In genomic region chr12:29280081-29280788, GRCm38 (mm10) we compare ENCODE assay signal across 8 mouse cellular contexts.
DNase-seq lines count a peak whose midpoint lies in the region; ATAC-seq and TF ChIP-seq lines count a peak whose summit lies in the region.

No protein-coding gene starts in this region.

- peaks cover 15% of the 10 kb centered on the region for H3K4me1 ChIP-seq in forebrain, embryonic 11.5 days (replicated peaks; ENCODE audit: control insufficient read depth, insufficient read depth, low read length)
- peaks cover 20% of the 10 kb centered on the region for H3K4me1 ChIP-seq in midbrain, embryonic 11.5 days (ENCODE audit: control insufficient read depth, insufficient read depth, low read length)
- H3K4me1 ChIP-seq in stomach, postnatal 0 days (replicated peaks; ENCODE audit: control insufficient read depth, insufficient read depth) = no peaks in the 10 kb centered on the region

- H3K9ac ChIP-seq in forebrain, embryonic 11.5 days (ENCODE audit: low read length) = peak overlapping the region; percentile 43; the same call in 1 of the 2 replicates
- H3K9ac ChIP-seq in midbrain, embryonic 11.5 days (ENCODE audit: low read length) = peak overlapping the region; percentile 50
- H3K9ac ChIP-seq in stomach, postnatal 0 days (ENCODE audit: low read length) = peak overlapping the region; percentile 35; the same call in 1 of the 2 replicates

- peak overlapping the region; percentile 61 for H3K27ac ChIP-seq in forebrain, embryonic 11.5 days (ENCODE audit: low read depth, low read length)
- peak overlapping the region; percentile 65 for H3K27ac ChIP-seq in midbrain, embryonic 11.5 days (ENCODE audit: low read depth, low read length)
- H3K27ac ChIP-seq in stomach, postnatal 0 days (replicated peaks) = no peak overlapping the region

- no peaks in the 10 kb centered on the region for H3K27me3 ChIP-seq in forebrain, embryonic 11.5 days (ENCODE audit: control insufficient read depth, insufficient read depth, low read length)
- H3K27me3 ChIP-seq in midbrain, embryonic 11.5 days (ENCODE audit: control insufficient read depth, insufficient read depth, low read length) = no peaks in the 10 kb centered on the region
- no peaks in the 10 kb centered on the region for H3K27me3 ChIP-seq in stomach, postnatal 0 days (ENCODE audit: control insufficient read depth, insufficient read depth, low read length)

- 3% methylated on average over 9 of the region's 9 CpGs for WGBS in forebrain, embryonic 11.5 days
- WGBS in midbrain, embryonic 11.5 days = 4% methylated on average over 9 of the region's 9 CpGs
- WGBS in stomach, postnatal 0 days = 10% methylated on average over 9 of the region's 9 CpGs

- peak overlapping the region; percentile 45 for H3K4me2 ChIP-seq in forebrain, embryonic 11.5 days (ENCODE audit: low read depth, low read length, severe bottlenecking)
- H3K4me2 ChIP-seq in midbrain, embryonic 11.5 days = peak overlapping the region; percentile 44
- H3K4me2 ChIP-seq in stomach, postnatal 0 days (replicated peaks; ENCODE audit: low read depth) = no peak overlapping the region

- no peak for DNase-seq in cerebellum, adult 11 months
- peak; percentile 52 for DNase-seq in adrenal gland, adult 2 months
- peak; percentile 54 for DNase-seq in forebrain, embryonic 11.5 days (ENCODE audit: low spot score)
- DNase-seq in layer of hippocampus, adult 8-10 months (ENCODE audit: low spot score in 2 of 2) = peak; percentile 33 to 34
- DNase-seq in midbrain, embryonic 11.5 days (ENCODE audit: low spot score, missing footprints) = peak; percentile 90
- no peak for DNase-seq in stomach, postnatal 0 days (ENCODE audit: low spot score)

- H3K36me3 ChIP-seq in forebrain, embryonic 11.5 days (ENCODE audit: control insufficient read depth, insufficient read depth, low read length) = no peaks in the 10 kb centered on the region
- no peaks in the 10 kb centered on the region for H3K36me3 ChIP-seq in midbrain, embryonic 11.5 days (ENCODE audit: control insufficient read depth, insufficient read depth, low read length)
- no peaks in the 10 kb centered on the region for H3K36me3 ChIP-seq in stomach, postnatal 0 days (ENCODE audit: control insufficient read depth, insufficient read depth, low read length)

- TF ChIP-seq CTCF in stomach, postnatal 0 days (IDR thresholded peaks at IDR 0.05; ENCODE audit: low read depth) = no peak

- ATAC-seq in cerebellum, adult (ENCODE audit: insufficient number of reproducible peaks, low FRiP score, low TSS enrichment) = peak; percentile 28; the same call in 1 of the 2 replicates
- peak; percentile 69 for ATAC-seq in forebrain, embryonic 11.5 days (replicated peaks; ENCODE audit: low FRiP score)
- peak; percentile 73 for ATAC-seq in midbrain, embryonic 11.5 days (ENCODE audit: low FRiP score)
- peak; percentile 26; the same call in 1 of the 2 replicates for ATAC-seq in stomach, postnatal 0 days (ENCODE audit: low FRiP score, low TSS enrichment)
- no peak for ATAC-seq in megakaryocyte, adult 5-6 weeks (ENCODE audit: poor library complexity, severe bottlenecking)

- no peaks in the 10 kb centered on the region for H3K9me3 ChIP-seq in forebrain, embryonic 11.5 days (ENCODE audit: control insufficient read depth, low read length)
- no peaks in the 10 kb centered on the region; the same call in 1 of the 2 replicates for H3K9me3 ChIP-seq in midbrain, embryonic 11.5 days (ENCODE audit: control insufficient read depth, low read length)
- H3K9me3 ChIP-seq in stomach, postnatal 0 days (ENCODE audit: control insufficient read depth, low read length) = no peaks in the 10 kb centered on the region

- no peak for TF ChIP-seq EP300 in stomach, postnatal 0 days (optimal IDR thresholded peaks at IDR 0.05)

- no peak overlapping the region for H3K4me3 ChIP-seq in forebrain, embryonic 11.5 days (ENCODE audit: low read depth, low read length)
- peak overlapping the region; percentile 8; the same call in 1 of the 2 replicates for H3K4me3 ChIP-seq in midbrain, embryonic 11.5 days (ENCODE audit: low read depth, low read length)
- H3K4me3 ChIP-seq in stomach, postnatal 0 days (ENCODE audit: low read depth, low read length) = no peak overlapping the region

Comparison
In these comparisons a context has a peak if more than half of its experiments do, and no peak if none do; other contexts are left out.
1. DNase-seq: peak in adrenal gland, adult 2 months (single experiment), forebrain, embryonic 11.5 days (single experiment), layer of hippocampus, adult 8-10 months (2 of 2) and midbrain, embryonic 11.5 days (single experiment); none in cerebellum, adult 11 months (single experiment) and stomach, postnatal 0 days (single experiment).
2. Peak in every context shown above with its lines, with median percentiles within 50 percentile points of each other: H3K9ac ChIP-seq.